Mouse (Mus musculus): ENCODE data around the gene Olfr224. TPM values are rescaled to one million over a fixed set of nuclear protein-coding genes. Genes with fewer than 3 reads are reported as not detected.
"Not testable (repeated sequence)": the region's sequence is repeated elsewhere in the genome, so short reads cannot be mapped to it uniquely, and the experiment has no call there.

Gene Olfr224
- total RNA-seq, 1 experiment from 2014 or later: not detected

DNA sequence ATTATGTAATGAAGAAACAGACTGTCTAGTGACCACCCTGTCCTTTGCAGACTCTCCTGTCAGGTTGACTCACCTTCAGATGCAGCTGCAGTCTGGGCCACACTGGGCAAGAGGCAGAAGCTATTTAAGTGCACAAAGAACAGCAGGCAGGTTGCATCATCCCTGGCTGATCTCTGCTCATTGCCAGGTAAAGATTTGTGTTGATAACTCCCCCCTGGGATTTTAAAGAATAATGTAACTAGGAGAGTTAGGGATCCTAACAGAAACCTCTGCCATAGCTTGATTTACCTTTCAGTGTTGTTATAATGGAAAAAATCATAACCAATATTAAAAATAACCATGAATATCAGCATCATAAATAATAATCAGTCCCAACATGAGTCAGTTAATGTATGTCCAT is 35.6 kb downstream of the Olfr224 start, which contains the start of gene Olfr330:
Gene Olfr330, minus strand, starts transcription at position 101 of the 400 bp plus-strand sequence.
- not testable (repeated sequence) for ATAC-seq (replicated peaks; ENCODE audit: low read depth, poor library complexity, severe bottlenecking)

DNA sequence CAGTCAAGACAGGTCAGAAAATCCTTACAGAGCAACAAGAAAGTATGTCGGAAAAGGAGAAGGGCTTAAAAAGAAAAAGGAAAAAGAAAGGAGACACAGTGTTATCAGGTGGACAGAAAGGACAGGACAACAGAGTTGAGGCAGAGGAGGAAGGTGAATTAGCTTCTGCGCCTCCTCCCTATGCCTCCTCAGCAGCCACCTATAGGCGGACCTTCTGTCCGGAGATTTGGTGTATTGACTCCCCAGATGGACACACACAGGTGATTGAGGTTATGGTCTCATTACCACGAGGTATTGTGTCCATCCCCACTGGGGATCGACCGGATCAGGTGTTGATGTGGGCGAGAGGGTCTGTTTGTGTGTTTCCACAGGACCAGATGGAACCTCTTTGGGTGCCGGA is 50.6 kb downstream of the Olfr224 start:
- ATAC-seq (replicated peaks; ENCODE audit: low read depth, poor library complexity, severe bottlenecking): not testable (repeated sequence)

- ATAC-seq (replicated peaks; ENCODE audit: low read depth, poor library complexity, severe bottlenecking): not testable (repeated sequence)
Observed at GRCm38 (mm10) chr11:58518916-58519315, 51.4 kb downstream of the Olfr224 start.

Other genes starting within 250 kb of the Olfr224 start
- gene Zfp672, start 240.2 kb downstream of the Olfr224 start, total RNA-seq (2017): 23.0 and 25.8 TPM in 2 replicates
- gene Sh3bp5l, start 239.8 kb downstream of the Olfr224 start, total RNA-seq (2017): 12.7 and 13.5 TPM in 2 replicates
- gene Lypd8, start 191.5 kb downstream of the Olfr224 start, total RNA-seq (2017): not detected in 2 replicates
- gene 1810065E05Rik, start 149.4 kb downstream of the Olfr224 start, total RNA-seq (2017): not detected in 2 replicates
- gene Gm12253, start 138.0 kb downstream of the Olfr224 start, total RNA-seq (2017): not detected in 2 replicates
- gene Lypd9, start 117.6 kb downstream of the Olfr224 start, total RNA-seq (2017): not detected in 2 replicates
- gene Olfr30, start 108.3 kb downstream of the Olfr224 start, total RNA-seq (2017): not detected in 2 replicates
- not detected in 2 replicates for gene Olfr332, start 78.0 kb downstream of the Olfr224 start, total RNA-seq (2017)
- not detected in 2 replicates for gene Olfr331, start 68.0 kb downstream of the Olfr224 start, total RNA-seq (2017)
- not detected in 2 replicates for gene Olfr330, start 35.7 kb downstream of the Olfr224 start, total RNA-seq (2017)
- not detected in 2 replicates for gene Olfr329-ps, start 24.1 kb downstream of the Olfr224 start, total RNA-seq (2017)
- gene Olfr328, start 14.9 kb downstream of the Olfr224 start, total RNA-seq (2017): not detected in 2 replicates
- not detected in 2 replicates for gene Olfr325, start 7.2 kb upstream of the Olfr224 start, total RNA-seq (2017)
- gene Olfr324, start 24.6 kb upstream of the Olfr224 start, total RNA-seq (2017): not detected in 2 replicates
- not detected in 2 replicates for gene 2210407C18Rik, start 45.5 kb upstream of the Olfr224 start, total RNA-seq (2017)
- not detected in 2 replicates for gene Olfr323, start 59.9 kb upstream of the Olfr224 start, total RNA-seq (2017)
- gene Trim58, start 69.9 kb upstream of the Olfr224 start, total RNA-seq (2017): 4.7 and 8.4 TPM in 2 replicates
- gene Olfr322, start 88.2 kb upstream of the Olfr224 start, total RNA-seq (2017): 0.27 TPM in 1 of 2 replicates, not detected in the other
- not detected in 2 replicates for gene Olfr320, start 110.5 kb upstream of the Olfr224 start, total RNA-seq (2017)
- gene Olfr319, start 128.6 kb upstream of the Olfr224 start, total RNA-seq (2017): not detected in 2 replicates
- not detected in 2 replicates for gene Olfr318, start 153.5 kb upstream of the Olfr224 start, total RNA-seq (2017)
- gene Olfr317, start 168.7 kb upstream of the Olfr224 start, total RNA-seq (2017): not detected in 2 replicates
- gene Olfr316, start 182.2 kb upstream of the Olfr224 start, total RNA-seq (2017): not detected in 2 replicates
- not detected in 2 replicates for gene Olfr315, start 202.6 kb upstream of the Olfr224 start, total RNA-seq (2017)
- gene Olfr314, start 212.4 kb upstream of the Olfr224 start, total RNA-seq (2017): not detected in 2 replicates
- gene Fam183b, start 231.4 kb upstream of the Olfr224 start, total RNA-seq (2017): not detected in 2 replicates
- gene Olfr313, start 244.4 kb upstream of the Olfr224 start, total RNA-seq (2017): not detected in 2 replicates